Mouse (Mus musculus): ENCODE results near the gene Hus1b.

The Hus1b gene

DNA sequence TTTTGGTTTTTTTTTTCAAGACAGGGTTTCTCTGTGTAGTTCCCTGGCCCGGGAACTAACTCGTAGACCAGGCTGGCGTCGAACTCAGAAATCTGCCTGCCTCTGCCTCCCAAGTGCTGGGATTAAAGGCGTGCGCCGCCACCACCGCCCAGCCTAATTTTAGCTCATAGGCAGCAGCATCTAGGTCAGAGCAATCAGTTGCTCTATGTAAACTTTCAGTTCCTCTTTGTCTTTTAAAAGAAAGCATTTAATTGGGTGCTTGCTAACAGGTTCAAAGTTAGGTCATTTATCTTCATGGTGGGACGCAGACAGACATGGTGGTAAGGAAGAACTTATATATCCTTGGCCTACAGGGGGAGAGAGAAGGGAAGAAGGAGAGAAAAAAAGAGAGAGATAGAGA is 1.6 kb upstream of the Hus1b start:
- DNase-seq (ENCODE audit: low read depth, low spot score), result no peak

DNA sequence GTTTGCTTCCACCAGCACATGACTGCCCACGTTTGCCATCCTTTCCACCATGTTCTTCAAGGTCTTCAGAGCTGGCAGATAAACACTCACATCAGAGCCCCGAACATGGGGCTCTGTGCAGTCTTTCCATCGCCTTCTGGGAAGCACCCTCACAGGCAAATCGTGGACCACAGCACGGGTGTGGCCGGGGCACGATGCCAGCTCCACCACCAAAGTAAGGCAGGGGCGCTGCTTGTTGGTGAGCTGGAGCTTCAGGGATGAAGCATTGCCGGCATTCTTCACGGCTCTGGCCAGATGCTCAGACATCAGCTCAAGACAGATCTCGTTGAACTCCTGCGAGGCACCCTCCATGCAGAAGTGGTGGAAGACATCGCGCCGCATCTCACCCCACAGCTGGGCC is 430 bp downstream of the Hus1b start:
- DNase-seq (ENCODE audit: low read depth, low spot score), result no peak

DNA sequence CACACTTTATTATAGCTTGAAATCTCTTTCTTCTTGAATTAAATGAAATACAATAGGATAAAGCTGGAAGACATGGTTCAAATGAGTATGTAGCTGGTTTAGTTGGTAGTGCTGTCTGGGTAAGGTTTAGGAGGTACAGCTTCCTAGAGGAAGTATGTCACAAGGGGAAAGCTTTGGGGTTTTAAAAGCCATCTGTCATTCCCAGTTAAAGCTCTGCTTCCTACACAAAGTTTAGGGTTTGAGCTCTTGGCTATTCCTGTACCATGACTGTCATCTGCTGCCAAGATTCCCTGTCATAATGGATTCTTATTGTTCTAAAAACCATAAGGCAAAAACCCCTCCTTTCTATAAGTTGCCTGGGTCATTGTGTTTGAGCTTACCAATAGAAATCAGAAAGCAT is 1.8 kb downstream of the Hus1b start:
- DNase-seq (ENCODE audit: low read depth, low spot score), result no peak

DNA sequence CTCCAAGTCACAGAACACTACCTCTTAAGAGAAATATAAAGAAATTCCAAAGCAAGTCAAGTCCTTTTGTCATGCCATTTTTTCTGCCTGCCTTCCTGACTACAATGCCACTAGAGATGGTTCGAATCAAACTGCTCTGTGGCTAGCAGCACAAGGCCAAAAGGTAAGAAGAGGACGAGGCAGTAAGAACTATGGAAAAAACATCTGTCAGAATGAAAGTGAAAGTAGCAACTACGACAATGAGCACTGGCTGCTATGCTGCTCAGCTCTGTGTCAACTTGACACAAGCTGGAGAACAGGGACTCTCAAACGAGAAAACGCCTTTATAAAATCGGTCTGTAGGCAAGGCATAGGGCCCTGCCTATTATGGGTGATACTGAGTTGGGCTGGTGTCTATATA is 14.6 kb downstream of the Hus1b start:
- DNase-seq (ENCODE audit: low read depth, low spot score), result no peak

DNA sequence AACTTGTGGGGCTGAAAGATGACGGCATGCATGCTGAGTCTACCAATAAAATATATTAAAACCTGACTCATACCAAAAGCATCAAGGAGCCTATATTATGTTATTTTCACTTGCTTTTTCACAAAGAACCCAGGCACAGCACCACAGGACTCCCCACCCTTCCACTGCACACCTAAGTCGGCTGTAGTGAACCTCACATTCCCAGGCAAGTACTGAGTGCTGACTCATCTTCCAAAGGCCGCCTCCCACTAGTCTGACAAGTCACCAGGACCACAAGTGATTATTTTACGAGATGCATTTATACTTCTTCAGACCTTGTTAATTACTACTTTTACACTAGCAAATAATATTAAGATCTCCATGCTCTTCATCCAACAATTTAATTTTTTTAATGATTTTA is 15.9 kb downstream of the Hus1b start:
- peak; percentile 27 for DNase-seq (ENCODE audit: low read depth, low spot score)

DNA sequence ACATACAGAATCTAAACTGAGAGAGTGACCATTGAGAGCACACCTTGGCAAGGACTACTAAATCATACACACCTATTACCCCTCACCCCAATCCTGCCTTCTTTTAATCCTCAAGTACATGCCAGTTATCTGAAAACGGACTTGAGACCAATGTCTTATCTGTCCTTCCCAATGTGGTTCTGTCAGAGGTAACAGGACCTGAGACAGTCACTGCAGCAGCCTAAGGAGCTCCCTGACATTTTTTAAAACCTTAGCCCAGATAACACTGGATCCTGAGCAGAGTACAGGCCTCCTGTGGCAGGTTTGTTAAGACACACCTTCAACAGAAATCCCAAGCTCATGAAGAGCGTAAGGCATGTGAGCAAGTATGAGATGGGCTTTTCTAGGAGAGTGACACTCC is 18.4 kb downstream of the Hus1b start:
- DNase-seq (ENCODE audit: low read depth, low spot score), result no peak

DNA sequence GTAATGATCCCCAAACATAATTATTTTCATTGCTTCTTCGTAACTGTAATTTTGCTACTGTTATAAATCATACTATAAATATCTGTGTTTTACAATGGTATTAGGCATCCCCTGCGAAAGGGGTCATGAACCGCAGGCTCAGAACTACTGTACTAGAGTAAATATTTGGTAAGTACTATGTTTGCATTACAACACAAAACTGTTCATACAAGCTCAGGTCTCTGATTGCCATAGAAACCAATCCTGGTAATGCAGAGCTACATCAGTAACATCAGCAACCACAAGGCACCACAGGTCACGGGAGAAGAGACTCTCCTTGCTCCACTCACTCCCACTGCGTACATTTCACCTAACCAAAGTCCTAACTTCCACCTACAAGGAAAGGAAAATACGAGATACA is 23.3 kb downstream of the Hus1b start:
- no peak for DNase-seq (ENCODE audit: low read depth, low spot score)

DNA sequence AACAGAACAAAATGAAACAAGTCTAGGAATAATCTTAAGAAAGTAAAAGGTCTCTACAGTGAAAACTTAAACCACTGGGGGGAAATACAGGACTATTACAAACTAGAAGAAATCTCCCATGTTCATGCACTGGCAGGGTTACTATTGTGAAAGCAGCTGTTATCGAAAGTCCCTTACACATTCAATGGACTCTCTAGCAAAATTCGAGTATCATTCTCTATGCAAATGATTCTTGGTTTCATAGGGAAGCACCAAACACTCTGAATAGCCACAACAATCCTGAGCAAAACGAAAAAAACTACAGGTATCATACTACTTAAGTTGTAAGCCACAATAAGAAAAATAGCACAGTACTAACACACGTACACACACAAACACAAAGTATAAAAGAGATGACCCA is 25.6 kb downstream of the Hus1b start:
- DNase-seq (ENCODE audit: low read depth, low spot score), result no peak

DNA sequence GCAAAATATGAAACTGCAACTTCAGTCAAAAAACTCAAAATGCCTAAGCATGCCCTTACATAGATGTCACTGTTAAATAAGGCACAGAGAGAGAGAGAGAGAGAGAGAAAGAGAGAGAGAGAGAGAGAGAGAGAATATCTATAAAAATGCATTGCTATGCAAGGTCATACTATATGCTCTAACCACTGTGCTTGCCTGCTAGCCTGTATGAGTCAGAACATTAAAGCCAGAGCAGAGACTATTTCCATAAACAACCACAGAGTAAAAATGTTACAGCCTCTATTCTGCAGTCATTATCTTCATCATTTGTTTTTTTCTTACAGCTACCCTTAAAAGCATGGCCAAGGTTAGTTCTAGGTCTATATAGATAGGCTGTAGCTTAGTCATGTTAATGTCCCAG is 33.8 kb downstream of the Hus1b start:
- DNase-seq (ENCODE audit: low read depth, low spot score), result no peak

DNA sequence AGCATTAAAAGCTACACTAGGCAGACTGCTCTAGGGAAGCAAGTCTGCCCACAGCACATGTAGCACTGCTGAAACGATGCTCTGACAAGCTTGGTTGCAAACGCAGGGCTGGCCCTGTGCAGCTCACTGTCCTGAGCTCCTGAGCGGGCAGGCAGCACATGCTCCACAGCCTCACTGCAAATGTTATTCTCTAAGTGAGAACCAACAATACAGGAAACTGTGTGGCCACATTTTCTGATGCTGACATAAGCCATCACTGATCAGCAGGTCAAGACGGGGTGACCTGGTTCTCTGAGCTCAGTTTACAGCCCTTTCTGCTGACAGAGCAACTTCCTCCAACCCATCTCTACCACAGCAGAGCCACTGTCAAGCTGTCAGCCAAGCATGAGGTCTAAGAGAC is 34.5 kb downstream of the Hus1b start:
- DNase-seq (ENCODE audit: low read depth, low spot score), result no peak

DNA sequence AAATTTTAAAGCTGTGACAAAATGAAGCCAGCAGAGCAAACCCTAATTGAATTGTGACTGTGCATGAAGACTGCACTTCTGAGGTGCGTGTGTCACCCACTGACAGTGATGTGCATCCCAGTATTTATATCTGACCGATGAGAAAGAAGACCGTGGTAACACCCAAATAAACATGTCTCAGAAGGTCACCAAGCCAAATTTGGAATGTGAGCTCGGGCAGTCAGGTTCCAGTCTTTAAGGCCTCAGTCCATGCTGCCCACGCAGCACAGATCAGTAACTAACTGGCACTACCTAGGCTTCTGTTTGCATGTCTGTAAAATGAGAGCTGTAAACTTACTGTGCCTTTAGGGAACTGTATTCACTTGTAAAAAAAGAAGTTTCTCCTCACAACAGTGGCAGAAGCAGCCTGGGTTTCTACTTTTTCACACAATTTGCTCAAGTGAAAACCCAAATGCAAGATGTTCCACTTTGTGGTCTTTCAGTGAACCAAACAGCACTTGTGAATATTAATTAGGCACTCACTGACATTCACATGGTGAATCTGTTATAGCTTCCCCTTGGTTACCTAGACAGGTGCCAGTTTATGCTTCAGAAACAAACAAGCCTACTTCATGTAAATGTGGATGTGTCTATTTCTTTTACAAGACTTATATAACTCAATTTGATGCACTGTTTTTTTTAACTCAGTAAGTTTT is 35.5 kb downstream of the Hus1b start:
- DNase-seq (ENCODE audit: low read depth, low spot score), result no peak

DNA sequence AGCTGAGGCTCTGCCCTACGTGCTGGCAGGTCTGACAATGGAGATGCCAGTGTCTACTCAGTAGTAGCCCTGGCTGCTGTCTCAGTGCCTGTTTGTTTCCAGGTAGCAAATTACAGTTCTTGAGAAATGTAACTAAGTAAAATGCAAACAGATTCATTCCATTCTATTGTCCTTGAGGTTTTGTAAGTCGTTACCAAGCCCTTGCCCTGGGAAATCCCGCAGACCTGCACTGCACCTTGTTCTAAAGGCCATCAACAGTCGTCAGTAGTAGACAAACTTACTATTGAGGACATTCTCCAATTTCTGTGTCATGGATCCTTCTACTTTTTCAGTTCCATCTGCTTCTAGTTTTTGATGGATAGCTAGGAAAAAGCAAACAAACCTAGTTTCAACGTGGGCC is 36.7 kb downstream of the Hus1b start:
- no peak for DNase-seq (ENCODE audit: low read depth, low spot score)

DNA sequence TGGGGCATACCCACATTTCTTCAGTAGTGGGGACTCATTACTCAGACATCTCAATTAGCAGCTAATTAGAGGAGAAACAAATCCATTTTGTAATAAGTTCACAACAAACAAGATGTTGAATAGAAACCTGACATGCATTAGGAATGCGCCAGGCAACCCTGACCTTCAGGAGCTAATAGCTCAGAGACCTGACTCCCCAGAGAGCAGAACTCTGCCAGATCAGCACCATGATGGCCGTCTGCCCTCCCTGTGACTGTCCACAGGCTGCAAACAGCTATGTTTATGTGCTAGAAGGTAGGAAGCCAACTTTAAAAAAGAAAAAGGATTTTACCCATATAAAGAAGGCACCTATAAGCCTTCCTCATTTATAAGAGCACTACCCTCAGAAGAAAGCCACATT is 45.3 kb downstream of the Hus1b start:
- DNase-seq (ENCODE audit: low read depth, low spot score), result no peak

DNA sequence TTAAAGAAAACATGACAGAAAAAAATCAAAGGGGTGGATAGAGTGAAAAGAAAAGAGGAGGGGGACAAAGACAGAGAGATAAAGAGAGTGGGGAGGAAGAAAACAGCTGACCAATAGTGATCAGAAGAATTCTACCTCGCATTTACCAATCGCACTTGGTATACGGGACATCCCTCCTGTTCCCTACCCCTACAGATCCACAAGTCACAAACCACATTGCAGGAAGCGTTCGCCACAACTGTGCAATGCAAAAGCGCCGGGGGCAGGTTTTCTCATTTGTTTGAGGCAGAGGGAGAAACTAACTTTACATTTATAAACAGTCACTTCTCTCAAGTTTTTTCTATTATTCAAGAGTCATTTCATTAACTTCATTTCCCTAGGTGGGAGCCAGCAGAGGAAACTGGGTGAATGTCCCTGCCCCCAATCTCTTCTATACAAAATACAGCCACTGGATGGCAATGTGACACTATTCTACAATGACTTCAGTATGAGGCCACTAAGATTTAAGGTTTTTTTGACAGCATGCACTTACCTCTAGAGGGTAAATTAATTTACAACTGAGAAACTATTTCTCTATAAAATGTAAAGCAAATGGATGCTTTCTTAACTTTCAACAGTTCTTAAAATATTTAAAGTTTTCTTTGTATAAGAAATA is 46.0 kb downstream of the Hus1b start:
- DNase-seq (ENCODE audit: low read depth, low spot score), result no peak
